Comparison of ENCODE assay signal across 8 mouse cellular contexts in genomic region chr10:61680015-61680913, GRCm38 (mm10). TPM values are rescaled to one million over a fixed set of nuclear protein-coding genes. Genes with fewer than 3 reads are reported as not detected.
DNase-seq lines count a peak whose midpoint lies in the region; ATAC-seq lines count a peak whose summit lies in the region.

Gene Sar1a (plus strand): TSS chr10:61680299.

- no peaks in the 10 kb centered on the region for H3K27me3 ChIP-seq in forebrain, embryonic 11.5 days (ENCODE audit: control insufficient read depth, insufficient read depth, low read length)
- H3K27me3 ChIP-seq in heart, embryonic 16.5 days (ENCODE audit: control insufficient read depth, insufficient read depth, low read length), result no peaks in the 10 kb centered on the region
- no peaks in the 10 kb centered on the region for H3K27me3 ChIP-seq in liver, embryonic 15.5 days
- H3K27me3 ChIP-seq in neural tube, embryonic 12.5 days (replicated peaks), result no peaks in the 10 kb centered on the region

- no peaks in the 10 kb centered on the region for H3K9me3 ChIP-seq in forebrain, embryonic 11.5 days (ENCODE audit: control insufficient read depth, low read length)
- no peaks in the 10 kb centered on the region for H3K9me3 ChIP-seq in heart, embryonic 16.5 days (replicated peaks; ENCODE audit: control insufficient read depth, low read length)
- no peaks in the 10 kb centered on the region for H3K9me3 ChIP-seq in liver, embryonic 15.5 days (replicated peaks)
- H3K9me3 ChIP-seq in neural tube, embryonic 12.5 days, result no peaks in the 10 kb centered on the region

- H3K27ac ChIP-seq in forebrain, embryonic 11.5 days (ENCODE audit: low read depth, low read length), result 0 out of 2 replicates have a peak within 1 kb of the TSS, but pooled peaks have one; percentile 31
- H3K27ac ChIP-seq in heart, embryonic 16.5 days (ENCODE audit: low read length), result peak within 1 kb of the TSS; percentile 90
- H3K27ac ChIP-seq in liver, embryonic 15.5 days (replicated peaks), result peak within 1 kb of the TSS; percentile 87
- H3K27ac ChIP-seq in neural tube, embryonic 12.5 days, result peak within 1 kb of the TSS; percentile 42; the same call in 1 of the 2 replicates

- H3K9ac ChIP-seq in forebrain, embryonic 11.5 days (ENCODE audit: low read length), result peak within 1 kb of the TSS; percentile 87
- H3K9ac ChIP-seq in heart, embryonic 16.5 days (ENCODE audit: low read length), result peak within 1 kb of the TSS; percentile 98
- peak within 1 kb of the TSS; percentile 84 for H3K9ac ChIP-seq in liver, embryonic 15.5 days
- peak within 1 kb of the TSS; percentile 98 for H3K9ac ChIP-seq in neural tube, embryonic 12.5 days

- peak; percentile 100 for ATAC-seq in forebrain, embryonic 11.5 days (replicated peaks; ENCODE audit: low FRiP score)
- peak; percentile 100 for ATAC-seq in heart, embryonic 16.5 days (replicated peaks; ENCODE audit: extremely low read depth, insufficient read depth, low FRiP score)
- ATAC-seq in liver, embryonic 15.5 days (ENCODE audit: insufficient read depth), result peak; percentile 99
- peak; percentile 100 for ATAC-seq in neural tube, embryonic 12.5 days (ENCODE audit: low FRiP score, low read depth)

- H3K4me1 ChIP-seq in forebrain, embryonic 11.5 days (replicated peaks; ENCODE audit: control insufficient read depth, insufficient read depth, low read length), result peaks cover 4% of the 10 kb centered on the region; the same call in 1 of the 2 replicates
- peaks cover 10% of the 10 kb centered on the region for H3K4me1 ChIP-seq in heart, embryonic 16.5 days (ENCODE audit: control insufficient read depth, insufficient read depth, low read length)
- H3K4me1 ChIP-seq in liver, embryonic 15.5 days (replicated peaks), result peaks cover 33% of the 10 kb centered on the region
- peaks cover 13% of the 10 kb centered on the region for H3K4me1 ChIP-seq in neural tube, embryonic 12.5 days

- peaks cover 4% of the 10 kb centered on the region; the same call in 1 of the 2 replicates for H3K36me3 ChIP-seq in forebrain, embryonic 11.5 days (ENCODE audit: control insufficient read depth, insufficient read depth, low read length)
- peaks cover 6% of the 10 kb centered on the region; the same call in 1 of the 2 replicates for H3K36me3 ChIP-seq in heart, embryonic 16.5 days (ENCODE audit: control insufficient read depth, insufficient read depth)
- H3K36me3 ChIP-seq in liver, embryonic 15.5 days (replicated peaks), result peaks cover 16% of the 10 kb centered on the region
- H3K36me3 ChIP-seq in neural tube, embryonic 12.5 days, result peaks cover 5% of the 10 kb centered on the region

- DNase-seq in CD8-positive naive resting alpha-beta T cell, adult 2 months (ENCODE audit: low read depth in 2 of 2, low spot score in 2 of 2), result peak; percentile 97 to 99
- DNase-seq in c-Kit-positive CD71-negative TER-119-negative erythroid progenitor cells, embryonic 14.5 days (ENCODE audit: low read depth), result peak; percentile 94
- DNase-seq in forebrain, embryonic 11.5 days (ENCODE audit: low spot score), result peak; percentile 100
- DNase-seq in kidney, postnatal 36 days, result peak; percentile 98 to 100
- DNase-seq in telencephalon, adult 2 months (ENCODE audit: low read depth, low spot score), result peak; percentile 95

- under 1% methylated on average over 71 of the region's 84 CpGs for WGBS in forebrain, embryonic 11.5 days
- under 1% methylated on average over 78 of the region's 84 CpGs for WGBS in heart, embryonic 16.5 days
- under 1% methylated on average over 81 of the region's 84 CpGs for WGBS in liver, embryonic 15.5 days (ENCODE audit: insufficient replicate concordance)
- WGBS in neural tube, embryonic 12.5 days, result under 1% methylated on average over 76 of the region's 84 CpGs

- peak within 1 kb of the TSS; percentile 83 for H3K4me2 ChIP-seq in forebrain, embryonic 11.5 days (ENCODE audit: low read depth, low read length, severe bottlenecking)
- peak within 1 kb of the TSS; percentile 87 for H3K4me2 ChIP-seq in heart, embryonic 16.5 days (ENCODE audit: low read depth, low read length)
- peak within 1 kb of the TSS; percentile 83 for H3K4me2 ChIP-seq in liver, embryonic 15.5 days
- H3K4me2 ChIP-seq in neural tube, embryonic 12.5 days (replicated peaks), result peak within 1 kb of the TSS; percentile 93

- H3K4me3 ChIP-seq in forebrain, embryonic 11.5 days (ENCODE audit: low read depth, low read length), result peak within 1 kb of the TSS; percentile 96
- peak within 1 kb of the TSS; percentile 99 for H3K4me3 ChIP-seq in heart, embryonic 16.5 days (ENCODE audit: low read length)
- H3K4me3 ChIP-seq in liver, embryonic 15.5 days (replicated peaks), result peak within 1 kb of the TSS; percentile 96
- H3K4me3 ChIP-seq in neural tube, embryonic 12.5 days, result peak within 1 kb of the TSS; percentile 100

RNA-seq across cellular contexts. Expression of gene Sar1a, which starts in this region (rescaled TPM):
- 231 and 238 TPM in 2 replicates for polyA plus RNA-seq in forebrain, embryonic 11.5 days (2014; fragmentation: Nextera tagmentation; extraction: Ambion mirVana)
- polyA plus RNA-seq in heart, embryonic 16.5 days (2015; fragmentation: Nextera tagmentation; extraction: Ambion mirVana), result 164 and 182 TPM in 2 replicates
- 66.5 and 73.0 TPM in 2 replicates for polyA plus RNA-seq in liver, embryonic 15.5 days (2015; fragmentation: Nextera tagmentation; extraction: Ambion mirVana)
- polyA plus RNA-seq in neural tube, embryonic 12.5 days (2016; fragmentation: Nextera tagmentation; extraction: Ambion mirVana), result 212 and 220 TPM in 2 replicates

Comparison
In these comparisons a context has a peak if more than half of its experiments do, and no peak if none do; other contexts are left out.
1. Peak in every context shown above with its lines: DNase-seq, ATAC-seq, H3K4me3 ChIP-seq and H3K27ac ChIP-seq.
2. H3K27ac ChIP-seq: peak in every context shown above with its lines; median percentile 90 in heart, embryonic 16.5 days; 87 in liver, embryonic 15.5 days; 42 in neural tube, embryonic 12.5 days; 31 in forebrain, embryonic 11.5 days.